Mouse (Mus musculus) bone marrow macrophage, adult 2 months (primary cell): ENCODE results near the gene Myh7b.

Source experiments
- CTCF ChIP-seq: IDR thresholded peaks from 2 replicates; pipeline ENCODE4 v1.5.1; 2012; ENCODE audit warnings: low read depth, mild to moderate bottlenecking, low read length, moderate library complexity
- POLR2A ChIP-seq: IDR thresholded peaks from 2 replicates; pipeline ENCODE4 v1.6.1; 2012; ENCODE audit warnings: mild to moderate bottlenecking, low read depth, low read length, borderline replicate concordance

GRCm38 (mm10) chr2:155652618-155653017, 41.6 kb downstream of the Myh7b start:
- TF ChIP-seq POLR2A (no peak), CTCF (no peak)
